Mouse (Mus musculus): Measurements from ENCODE around the gene Bmpr2. TPM values are rescaled to one million over a fixed set of nuclear protein-coding genes. Genes with fewer than 3 reads are reported as not detected.
A peak's percentile ranks its signal among the peaks of the same experiment; 100 is the strongest.

Bmpr2 gene
- polyA plus RNA-seq, 1 experiment from 2014 or later, result 7.0 TPM

GRCm38 (mm10) chr1:59812782-59813181 lies 49.6 kb downstream of the Bmpr2 start:
- H3K9me3 ChIP-seq, result no peaks in the 10 kb centered on the region

GRCm38 (mm10) chr1:59825421-59825820 lies 62.2 kb downstream of the Bmpr2 start:
- Histone ChIP-seq H3K9me3 (no peaks in the 10 kb centered on the region), H3K27ac (no peak overlapping the region), H3K4me1 (no peaks in the 10 kb centered on the region), H3K27me3 (ENCODE audit: insufficient read depth, poor library complexity, severe bottlenecking) (no peaks in the 10 kb centered on the region), H3K4me3 (no peak overlapping the region), H3K36me3 (peaks cover 26% of the 10 kb centered on the region)
- DNase-seq (ENCODE audit: low spot score), result no peak

More at GRCm38 (mm10) chr1:59812782-59813181, 49.6 kb downstream of the Bmpr2 start:
- DNase-seq (ENCODE audit: low spot score), result no peak
- no peak overlapping the region for H3K4me3 ChIP-seq
- H3K4me1 ChIP-seq, result no peaks in the 10 kb centered on the region
- no peaks in the 10 kb centered on the region for H3K27me3 ChIP-seq (ENCODE audit: insufficient read depth, poor library complexity, severe bottlenecking)
- H3K27ac ChIP-seq, result no peak overlapping the region
- 83% methylated on average over 4 of the region's 4 CpGs for WGBS
- H3K36me3 ChIP-seq, result peaks cover 35% of the 10 kb centered on the region

DNA sequence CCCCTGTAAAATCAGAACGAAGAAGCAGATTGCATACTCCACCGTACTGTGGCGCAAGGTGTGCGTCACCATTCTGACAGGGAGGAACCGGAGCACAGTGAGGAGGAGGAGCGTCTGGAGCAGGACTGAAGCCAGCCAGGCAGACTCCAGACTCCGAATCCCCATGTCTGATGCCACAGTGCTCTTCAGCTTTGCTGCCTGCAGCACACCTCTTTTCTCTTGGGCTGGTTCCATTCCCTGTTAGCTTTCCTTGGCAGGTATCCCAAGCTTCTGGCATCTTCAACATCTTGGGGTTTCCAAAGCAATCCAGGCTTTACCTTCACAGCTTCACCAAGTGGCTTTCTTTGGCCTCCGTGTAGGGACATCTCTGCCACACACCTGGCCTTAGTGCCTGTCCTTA lies 63.4 kb downstream of the Bmpr2 start:
- H3K27me3 ChIP-seq (ENCODE audit: insufficient read depth, poor library complexity, severe bottlenecking), result no peaks in the 10 kb centered on the region
- no peaks in the 10 kb centered on the region for H3K4me1 ChIP-seq
- no peak overlapping the region for H3K27ac ChIP-seq
- WGBS, result 80% methylated on average over 8 of the region's 8 CpGs
- H3K4me3 ChIP-seq, result no peak overlapping the region
- H3K36me3 ChIP-seq, result peaks cover 20% of the 10 kb centered on the region
- H3K9me3 ChIP-seq, result no peaks in the 10 kb centered on the region
- DNase-seq (ENCODE audit: low spot score), result no peak

GRCm38 (mm10) chr1:59829410-59829809 lies 66.2 kb downstream of the Bmpr2 start:
- Histone ChIP-seq H3K27ac (no peak overlapping the region), H3K4me1 (peaks cover 5% of the 10 kb centered on the region; the same call in 1 of the 2 replicates), H3K9me3 (no peaks in the 10 kb centered on the region), H3K4me3 (no peak overlapping the region), H3K27me3 (ENCODE audit: insufficient read depth, poor library complexity, severe bottlenecking) (no peaks in the 10 kb centered on the region), H3K36me3 (peaks cover 7% of the 10 kb centered on the region)
- no peak for DNase-seq (ENCODE audit: low spot score)
- WGBS, result 57% methylated on average over 2 of the region's 2 CpGs

DNA sequence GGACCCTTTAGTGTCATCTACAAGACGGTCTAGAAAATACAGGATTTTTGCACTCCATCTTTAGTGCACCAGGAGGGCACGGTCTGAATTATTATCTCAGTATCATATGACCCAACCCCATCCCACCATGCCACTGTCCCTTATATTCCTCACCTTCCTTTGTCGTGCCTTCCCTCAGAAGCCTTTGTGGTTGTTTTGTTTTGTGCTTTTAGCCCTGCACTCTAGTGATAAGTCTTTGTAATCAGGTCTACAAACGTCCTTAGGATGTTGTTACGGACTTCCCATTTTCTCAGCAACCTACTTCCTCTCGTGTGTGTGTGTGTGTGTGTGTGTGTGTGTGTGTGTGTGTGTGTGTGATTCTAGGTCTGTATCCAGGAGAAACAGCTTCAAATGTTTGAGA lies 67.0 kb downstream of the Bmpr2 start:
- DNase-seq (ENCODE audit: low spot score), result no peak
- 46% methylated on average over 6 of the region's 6 CpGs for WGBS
- peaks cover 7% of the 10 kb centered on the region for H3K36me3 ChIP-seq
- no peaks in the 10 kb centered on the region for H3K9me3 ChIP-seq
- no peaks in the 10 kb centered on the region for H3K27me3 ChIP-seq (ENCODE audit: insufficient read depth, poor library complexity, severe bottlenecking)
- H3K27ac ChIP-seq, result no peak overlapping the region
- no peak overlapping the region for H3K4me3 ChIP-seq
- H3K4me1 ChIP-seq, result peaks cover 5% of the 10 kb centered on the region; the same call in 1 of the 2 replicates

DNA sequence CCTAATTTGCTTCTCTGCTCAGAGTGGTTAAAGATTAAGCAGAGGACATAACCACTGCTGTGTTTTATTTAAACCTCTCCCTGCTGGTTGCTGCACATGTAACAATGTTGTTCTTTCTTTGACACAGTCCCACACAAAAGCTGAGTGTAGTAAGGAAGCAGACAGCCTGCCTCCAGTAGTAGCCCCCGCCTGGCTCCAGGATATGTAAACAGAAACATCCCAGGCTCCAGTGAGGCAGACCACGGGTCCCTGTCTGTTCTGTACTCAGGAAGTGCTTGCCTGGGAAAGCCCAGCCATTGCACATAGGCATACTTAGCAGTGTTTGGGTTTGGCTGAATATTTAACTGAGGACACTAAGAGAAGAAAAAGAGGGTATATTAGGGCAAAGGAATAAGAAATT lies 70.5 kb downstream of the Bmpr2 start:
- peaks cover 5% of the 10 kb centered on the region; the same call in 1 of the 2 replicates for H3K4me1 ChIP-seq
- H3K27ac ChIP-seq, result peak overlapping the region; percentile 36; the same call in 1 of the 2 replicates
- DNase-seq (ENCODE audit: low spot score), result peak; percentile 79
- H3K36me3 ChIP-seq, result no peaks in the 10 kb centered on the region
- WGBS, result 10% methylated on average over 2 of the region's 2 CpGs
- H3K4me3 ChIP-seq, result no peak overlapping the region
- H3K9me3 ChIP-seq, result no peaks in the 10 kb centered on the region
- H3K27me3 ChIP-seq (ENCODE audit: insufficient read depth, poor library complexity, severe bottlenecking), result no peaks in the 10 kb centered on the region

- 72% methylated on average over 8 of the region's 8 CpGs for WGBS
- no peaks in the 10 kb centered on the region for H3K4me1 ChIP-seq
- H3K27me3 ChIP-seq (ENCODE audit: insufficient read depth, poor library complexity, severe bottlenecking), result no peaks in the 10 kb centered on the region
- no peak overlapping the region for H3K4me3 ChIP-seq
- no peak overlapping the region for H3K27ac ChIP-seq
- no peaks in the 10 kb centered on the region for H3K9me3 ChIP-seq
- no peak for DNase-seq (ENCODE audit: low spot score)
- H3K36me3 ChIP-seq, result peaks cover 48% of the 10 kb centered on the region
These were observed 85.1 kb downstream of the Bmpr2 start for GRCm38 (mm10) chr1:59848327-59848726.

DNA sequence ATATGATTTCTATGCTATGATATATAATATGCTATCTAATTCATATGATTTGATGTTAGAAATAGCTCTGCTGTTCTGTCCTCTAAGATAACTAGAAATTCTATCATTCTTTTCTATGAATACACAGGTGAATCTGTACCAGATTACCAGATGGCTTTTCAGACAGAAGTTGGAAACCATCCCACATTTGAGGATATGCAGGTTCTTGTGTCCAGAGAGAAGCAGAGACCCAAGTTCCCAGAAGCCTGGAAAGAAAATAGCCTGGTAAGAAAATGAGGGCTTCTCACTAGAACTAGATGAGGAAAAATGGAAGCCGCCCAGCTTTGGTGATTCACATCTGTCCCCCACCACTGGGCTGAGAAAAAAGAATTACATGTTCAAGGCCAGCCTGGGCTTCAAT lies 95.8 kb downstream of the Bmpr2 start:
- WGBS, result 89% methylated on average over 1 of the region's 1 CpGs
- Histone ChIP-seq H3K4me1 (no peaks in the 10 kb centered on the region), H3K4me3 (no peak overlapping the region), H3K36me3 (peaks cover 57% of the 10 kb centered on the region), H3K27me3 (ENCODE audit: insufficient read depth, poor library complexity, severe bottlenecking) (no peaks in the 10 kb centered on the region), H3K9me3 (no peaks in the 10 kb centered on the region), H3K27ac (no peak overlapping the region)
- DNase-seq (ENCODE audit: low spot score), result no peak

DNA sequence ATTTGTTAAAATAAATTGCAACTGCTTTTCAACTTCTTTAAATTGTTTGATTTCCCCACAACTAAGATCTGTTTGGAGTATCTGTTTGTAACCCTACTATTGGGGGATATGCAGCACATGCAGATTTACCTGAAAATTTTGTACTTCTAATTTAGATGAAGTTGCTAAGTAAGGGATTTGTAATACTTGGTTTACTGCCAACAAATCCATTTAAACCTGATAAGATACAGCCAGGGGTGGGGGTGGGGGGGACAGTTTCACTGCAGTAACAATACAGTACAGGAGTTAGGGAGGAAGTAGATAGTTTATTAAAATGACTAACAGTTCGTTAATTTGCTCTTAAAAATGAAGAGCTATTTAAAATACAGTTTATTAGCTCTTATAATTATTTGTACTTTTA lies 98.9 kb downstream of the Bmpr2 start:
- WGBS, result 60% methylated on average over 1 of the region's 1 CpGs
- Histone ChIP-seq H3K36me3 (peaks cover 62% of the 10 kb centered on the region), H3K9me3 (no peaks in the 10 kb centered on the region), H3K4me3 (no peak overlapping the region), H3K27ac (no peak overlapping the region), H3K27me3 (ENCODE audit: insufficient read depth, poor library complexity, severe bottlenecking) (no peaks in the 10 kb centered on the region), H3K4me1 (no peaks in the 10 kb centered on the region)
- no peak for DNase-seq (ENCODE audit: low spot score)

- H3K27me3 ChIP-seq (ENCODE audit: insufficient read depth, poor library complexity, severe bottlenecking), result no peaks in the 10 kb centered on the region
- no peak overlapping the region for H3K4me3 ChIP-seq
- DNase-seq (ENCODE audit: low spot score), result no peak
- H3K27ac ChIP-seq, result no peak overlapping the region
- 90% methylated on average over 5 of the region's 5 CpGs for WGBS
- H3K4me1 ChIP-seq, result no peaks in the 10 kb centered on the region
- peaks cover 63% of the 10 kb centered on the region for H3K36me3 ChIP-seq
- H3K9me3 ChIP-seq, result no peaks in the 10 kb centered on the region
These were observed 104.8 kb downstream of the Bmpr2 start for GRCm38 (mm10) chr1:59868041-59868440.

GRCm38 (mm10) chr1:59874023-59874422 lies 110.8 kb downstream of the Bmpr2 start:
- DNase-seq (ENCODE audit: low spot score), result no peak
- no peaks in the 10 kb centered on the region for H3K27me3 ChIP-seq (ENCODE audit: insufficient read depth, poor library complexity, severe bottlenecking)
- H3K4me1 ChIP-seq, result no peaks in the 10 kb centered on the region; the same call in 1 of the 2 replicates
- H3K4me3 ChIP-seq, result no peak overlapping the region
- peaks cover 20% of the 10 kb centered on the region for H3K36me3 ChIP-seq
- WGBS, result 88% methylated on average over 3 of the region's 3 CpGs
- no peak overlapping the region for H3K27ac ChIP-seq
- no peaks in the 10 kb centered on the region for H3K9me3 ChIP-seq

- WGBS, result 70% methylated on average over 7 of the region's 7 CpGs
These were observed 114.9 kb downstream of the Bmpr2 start for GRCm38 (mm10) chr1:59878098-59878497.

DNA sequence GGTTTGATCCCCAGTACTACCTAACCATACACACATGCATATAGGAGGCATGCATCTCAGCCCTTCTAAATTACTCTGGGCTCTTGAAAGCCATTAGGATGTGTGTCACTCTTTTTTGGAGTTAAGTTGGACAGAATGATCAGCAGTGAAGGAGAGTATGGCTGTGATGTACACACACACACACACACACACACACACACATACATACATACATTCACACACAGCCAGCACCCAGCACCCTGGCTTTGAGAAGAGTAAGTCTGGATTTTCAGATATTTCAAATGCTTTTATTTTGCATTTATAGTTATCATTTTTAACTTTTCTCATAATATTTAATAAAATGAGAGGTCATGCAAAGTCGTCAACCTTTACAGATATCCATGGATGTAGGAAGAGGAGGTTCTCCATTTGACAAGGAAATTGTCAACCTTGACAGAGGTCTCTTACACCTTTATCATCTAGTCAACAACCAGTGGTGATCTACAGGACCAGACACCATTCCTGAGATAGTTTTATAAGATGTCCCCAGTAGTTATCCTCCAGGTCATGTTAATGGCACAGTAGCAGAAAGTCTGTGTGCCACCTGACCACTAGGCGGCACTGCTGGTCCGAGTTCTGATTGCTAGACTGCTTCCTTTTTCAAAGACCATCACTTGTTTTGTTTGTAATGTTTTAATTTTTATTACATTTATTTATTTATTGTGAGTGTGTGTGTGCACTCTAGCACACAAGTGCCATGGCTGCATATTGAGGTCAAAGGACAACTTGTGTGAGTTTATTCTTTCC lies 120.3 kb downstream of the Bmpr2 start:
- Histone ChIP-seq H3K4me3 (no peak overlapping the region), H3K36me3 (peaks cover 7% of the 10 kb centered on the region; the same call in 1 of the 2 replicates), H3K27ac (no peak overlapping the region), H3K4me1 (peaks cover 12% of the 10 kb centered on the region; the same call in 1 of the 2 replicates), H3K27me3 (ENCODE audit: insufficient read depth, poor library complexity, severe bottlenecking) (no peaks in the 10 kb centered on the region), H3K9me3 (no peaks in the 10 kb centered on the region)
- DNase-seq (ENCODE audit: low spot score), result no peak
- WGBS, result 33% methylated on average over 3 of the region's 3 CpGs

More at GRCm38 (mm10) chr1:59878098-59878497, 114.9 kb downstream of the Bmpr2 start:
- no peaks in the 10 kb centered on the region for H3K9me3 ChIP-seq
- H3K4me3 ChIP-seq, result no peak overlapping the region
- H3K36me3 ChIP-seq, result peaks cover 9% of the 10 kb centered on the region
- H3K27me3 ChIP-seq (ENCODE audit: insufficient read depth, poor library complexity, severe bottlenecking), result no peaks in the 10 kb centered on the region
- H3K27ac ChIP-seq, result no peak overlapping the region
- DNase-seq (ENCODE audit: low spot score), result no peak
- H3K4me1 ChIP-seq, result no peaks in the 10 kb centered on the region; the same call in 1 of the 2 replicates

Data from heart, embryonic 10.5 days (tissue).